Mouse (Mus musculus) cerebellum, adult 2 months (tissue): ENCODE measurements at regions not wholly inside any gene's neighbourhood (a gene's known extent, or its start where the extent isn't known, plus 50 kb on each side); places are given as distances from the start of the nearest gene placed in this dataset.

Experiments
- CTCF ChIP-seq: fragments of 200-500 bp; IDR thresholded peaks from 2 replicates; pipeline ENCODE4 v1.5.1; 2011; ENCODE audit warnings: low read depth, mild to moderate bottlenecking, control low read depth, low read length, moderate library complexity, borderline replicate concordance; ENCODE audit not compliant: insufficient read depth
- POLR2A ChIP-seq: fragments of 200-500 bp; IDR thresholded peaks from 2 replicates; pipeline ENCODE4 v1.6.1; 2011; ENCODE audit warnings: low read length, control low read depth, borderline replicate concordance; ENCODE audit not compliant: insufficient read depth

DNA sequence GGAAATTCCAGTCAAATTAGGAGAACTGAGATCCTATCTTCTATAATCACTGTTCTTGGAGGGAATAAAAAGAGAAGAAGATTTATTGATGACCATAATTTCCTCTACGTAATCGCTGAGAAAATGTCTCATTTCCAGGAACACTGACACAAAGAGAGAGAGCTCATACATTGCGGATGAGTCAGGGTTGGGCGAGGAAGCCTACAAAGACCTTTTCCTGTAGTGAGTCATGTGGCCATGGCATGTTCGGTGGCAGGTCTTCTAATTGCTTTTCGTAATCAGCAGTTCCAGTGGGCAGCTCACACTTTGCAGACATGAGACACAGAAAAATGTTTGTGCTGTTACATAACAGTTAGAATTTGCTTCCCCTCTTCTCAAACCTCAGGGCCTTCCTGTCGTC, 83.0 kb upstream of the Mocs2 start:
- TF ChIP-seq CTCF (no peak), POLR2A (no peak)
